Mouse (Mus musculus): ENCODE results near the gene Pdlim7. TPM values are rescaled to one million over a fixed set of nuclear protein-coding genes. Genes with fewer than 3 reads are reported as not detected.

The Pdlim7 gene
- total RNA-seq, 1 experiment from 2014 or later, result 18.7 TPM

DNA sequence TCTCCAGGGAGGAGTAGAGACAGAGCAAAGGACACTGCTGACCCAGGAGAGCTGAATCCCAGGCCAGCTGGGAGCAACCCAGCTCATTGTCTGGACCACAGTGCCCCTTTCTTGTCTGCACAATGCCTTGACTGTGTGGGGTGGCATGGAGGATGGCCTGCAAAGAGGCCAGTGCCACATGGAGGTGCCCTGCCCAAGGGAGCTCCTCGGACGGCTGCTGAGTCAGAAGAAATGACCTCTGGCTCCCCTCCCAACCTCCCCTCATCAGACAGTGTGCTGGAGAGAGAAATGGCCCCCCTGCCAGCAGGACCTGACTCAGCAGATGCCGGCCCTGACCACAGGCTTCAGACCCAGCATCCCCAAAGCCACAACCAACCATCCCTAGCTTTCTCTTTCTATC is 48.3 kb downstream of the Pdlim7 start:
- peak; percentile 46 for DNase-seq

DNA sequence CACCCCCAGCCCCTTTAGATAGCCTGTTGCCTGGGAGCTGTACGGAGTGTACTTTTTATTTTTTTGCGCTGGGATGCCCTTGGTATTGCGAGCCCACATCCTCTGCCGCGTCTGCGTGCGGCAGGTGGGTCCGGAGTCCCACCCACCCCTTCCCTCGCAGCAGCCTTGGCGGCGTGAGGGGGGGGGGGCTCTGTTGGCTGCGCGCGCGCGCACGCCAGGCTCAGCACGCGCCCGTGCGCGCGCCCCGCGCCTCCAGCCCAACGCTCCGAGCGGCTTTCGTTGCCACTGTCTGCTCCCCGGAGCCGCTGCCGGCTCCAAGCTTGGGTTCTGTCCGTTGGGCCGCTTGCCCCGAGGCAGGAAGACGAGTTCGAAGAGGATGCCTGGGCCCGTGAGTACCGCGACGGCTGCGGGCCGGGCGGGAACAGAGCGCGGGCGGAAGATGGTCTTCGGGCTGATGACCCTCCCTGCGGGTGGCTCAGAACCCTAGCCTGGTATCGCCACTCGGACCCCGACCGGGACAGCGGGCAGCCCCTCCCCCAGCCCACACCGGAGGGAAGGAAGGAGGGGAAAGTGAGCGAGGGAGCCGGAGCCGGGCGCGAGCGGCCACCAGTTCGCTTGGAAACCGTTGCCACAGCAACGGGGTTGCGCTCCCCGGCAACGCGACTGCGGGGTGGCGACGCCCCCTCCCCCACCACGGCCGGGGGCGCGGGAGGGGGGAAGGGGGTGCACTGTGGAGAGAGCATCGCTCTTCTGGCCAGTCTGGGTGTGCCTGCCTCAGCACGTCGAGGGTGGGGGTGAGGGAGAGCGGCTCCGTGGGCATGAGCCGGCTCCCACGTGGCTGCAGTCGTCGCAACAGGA is 49.2 kb downstream of the Pdlim7 start, which contains the start of gene Prr7:
Prr7 (plus strand) TSS at position 241 of the 858 bp plus-strand sequence.
- peak; percentile 66 for DNase-seq

DNA sequence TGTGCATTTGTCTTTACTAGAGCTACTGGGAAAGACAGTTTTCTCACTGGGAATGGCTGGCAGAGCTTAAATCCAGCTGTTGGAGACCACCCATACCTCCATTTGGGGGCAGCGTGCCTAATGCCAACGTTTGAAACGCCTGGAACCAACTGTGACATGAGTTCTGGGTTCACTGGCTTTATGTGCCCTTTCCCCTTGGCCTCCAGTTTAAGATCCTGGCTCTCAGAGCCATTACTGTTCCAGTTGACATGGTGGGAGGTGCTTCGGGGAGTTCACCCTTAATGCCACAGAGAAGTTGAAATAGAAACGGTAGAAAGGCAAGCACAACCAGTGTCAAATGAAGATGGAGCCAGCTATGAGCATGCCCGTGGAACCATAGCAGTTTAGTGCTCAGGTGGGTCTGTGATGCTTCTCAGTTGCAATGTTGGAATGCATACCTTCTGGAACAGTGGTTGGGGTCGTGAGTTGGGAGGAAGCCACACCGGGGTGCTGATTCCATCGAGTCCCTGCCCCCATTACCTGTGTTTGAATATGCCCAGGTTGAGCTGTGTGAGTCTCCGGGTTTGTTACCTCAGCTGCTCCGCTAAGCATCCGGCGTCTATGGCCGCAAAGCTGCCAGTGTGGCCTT is 50.0 kb downstream of the Pdlim7 start:
- DNase-seq, result no peak

DNA sequence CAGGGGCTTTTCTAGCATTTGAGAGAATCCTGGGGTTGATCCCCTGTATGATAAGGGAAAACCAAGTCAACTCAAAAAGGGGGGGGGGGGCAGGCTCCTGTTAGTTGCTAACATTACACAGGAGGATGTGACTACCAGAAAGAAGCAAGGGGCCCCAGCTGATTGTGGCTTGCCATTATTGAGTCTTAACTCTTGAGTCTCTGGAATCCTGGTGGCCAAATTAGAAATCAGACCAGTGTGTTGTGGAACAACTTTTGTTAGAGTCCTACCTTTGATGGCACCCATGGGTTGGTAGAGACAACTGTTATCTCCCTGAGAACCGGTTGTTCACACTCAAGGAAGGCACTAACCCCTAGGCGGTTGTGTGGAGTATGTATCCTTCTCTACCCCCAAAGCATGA is 50.5 kb downstream of the Pdlim7 start:
- DNase-seq, result no peak

DNA sequence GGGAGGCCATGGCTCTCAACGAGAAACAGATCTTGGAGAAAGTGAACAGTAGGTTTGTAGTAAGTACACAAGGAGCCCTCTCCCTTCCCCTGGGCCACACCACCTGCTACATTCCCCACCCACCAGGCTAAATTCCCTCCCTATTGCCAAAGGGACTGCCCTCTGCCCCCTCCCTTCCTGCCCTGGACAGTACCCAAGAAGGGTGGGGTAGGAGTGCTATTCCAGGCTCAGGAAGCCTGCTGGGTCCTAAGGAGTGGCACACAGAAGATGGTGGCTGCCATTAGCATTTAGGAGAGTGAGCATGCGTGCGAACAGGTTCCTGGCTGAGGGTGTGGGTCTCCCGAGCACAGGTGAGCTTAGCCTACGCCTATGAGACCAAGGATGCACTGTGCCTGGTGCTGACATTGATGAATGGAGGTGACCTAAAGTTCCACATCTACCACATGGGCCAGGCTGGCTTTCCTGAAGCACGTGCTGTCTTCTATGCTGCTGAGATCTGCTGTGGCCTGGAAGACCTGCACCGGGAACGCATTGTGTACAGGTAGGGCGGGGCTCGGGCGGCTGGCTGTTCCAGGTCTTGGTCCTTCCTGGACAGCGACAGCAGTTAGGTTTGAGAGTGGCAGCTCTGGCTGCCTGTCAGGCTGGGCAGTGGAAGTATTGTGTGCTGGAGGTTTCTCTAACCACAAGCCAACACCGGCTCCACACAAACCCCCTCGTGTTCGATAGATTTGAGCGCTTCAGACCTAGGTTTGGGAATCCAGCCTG is 61.5 kb downstream of the Pdlim7 start:
- DNase-seq, result no peak

DNA sequence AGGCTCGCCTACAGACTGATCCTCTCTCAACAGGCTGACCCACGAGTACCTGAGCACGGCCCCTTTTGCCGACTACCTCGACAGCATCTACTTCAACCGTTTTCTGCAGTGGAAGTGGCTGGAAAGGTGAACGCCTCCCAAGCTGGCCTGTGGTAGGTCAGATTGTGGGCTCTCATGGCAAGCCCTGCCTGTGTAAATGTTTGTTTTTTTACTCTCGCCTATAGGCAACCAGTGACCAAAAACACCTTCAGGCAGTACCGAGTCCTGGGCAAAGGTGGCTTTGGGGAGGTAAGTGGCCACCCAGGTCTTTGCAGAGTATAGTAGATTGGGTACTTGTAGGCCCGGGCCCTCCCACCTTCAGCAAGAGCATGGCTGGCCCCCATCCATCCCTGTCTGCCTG is 62.2 kb downstream of the Pdlim7 start:
- DNase-seq, result no peak

DNA sequence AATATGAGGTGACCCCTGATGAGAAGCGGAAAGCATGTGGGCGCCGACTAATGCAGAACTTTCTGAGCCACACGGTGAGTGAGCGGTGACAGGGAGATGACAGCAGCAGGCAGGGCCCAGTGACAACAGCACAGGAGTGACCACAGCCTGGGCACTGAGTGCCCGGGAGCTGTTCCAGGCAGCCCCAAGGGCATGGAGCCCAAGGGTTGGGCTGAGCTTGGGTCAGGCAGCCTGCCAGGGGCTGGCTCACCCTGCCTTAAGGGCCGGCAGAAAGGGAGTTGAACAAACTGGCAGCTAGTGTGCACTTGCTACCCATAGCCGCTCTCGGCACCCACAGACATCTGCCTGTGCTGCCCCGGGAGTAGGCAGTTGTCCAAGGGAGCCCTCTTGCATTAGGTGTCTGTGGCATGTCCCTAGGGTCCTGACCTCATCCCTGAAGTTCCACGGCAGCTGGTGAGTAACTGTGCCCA is 62.9 kb downstream of the Pdlim7 start:
- DNase-seq, result peak; percentile 90

DNA sequence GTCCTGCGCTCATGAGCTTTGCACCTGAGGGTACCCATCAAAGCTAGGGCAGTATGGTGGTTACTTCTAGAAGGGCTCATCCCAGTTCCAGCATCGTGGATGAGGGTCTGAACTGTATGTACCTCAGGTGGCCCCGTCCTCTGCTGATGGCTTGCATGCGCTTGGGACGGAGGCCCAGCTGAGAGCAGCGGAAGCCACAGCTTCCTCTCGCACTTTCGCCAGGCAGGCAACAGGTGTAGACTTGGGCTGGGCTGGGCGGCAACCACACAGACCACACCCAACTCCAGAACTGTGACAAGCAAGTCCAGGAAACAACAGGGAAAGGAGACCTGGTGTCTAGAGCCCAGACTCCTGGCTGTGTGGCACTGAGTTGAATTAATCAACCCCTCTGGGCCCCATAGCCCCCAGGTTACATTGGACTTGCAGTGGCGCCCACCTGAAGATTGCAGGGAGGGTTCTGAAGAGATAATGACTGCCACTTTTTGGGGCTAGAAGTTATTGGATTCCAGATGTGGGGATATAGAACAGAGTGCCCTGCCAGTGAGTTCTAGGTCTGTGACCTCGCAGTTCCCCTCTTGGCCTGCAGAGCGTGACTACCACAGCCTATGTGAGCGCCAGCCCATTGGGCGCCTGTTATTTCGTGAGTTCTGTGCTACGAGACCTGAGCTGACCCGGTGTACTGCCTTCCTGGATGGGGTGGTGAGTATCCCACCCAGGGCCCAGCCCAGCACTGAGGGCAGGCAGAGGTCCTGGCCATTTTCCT is 63.6 kb downstream of the Pdlim7 start:
- no peak for DNase-seq

DNA sequence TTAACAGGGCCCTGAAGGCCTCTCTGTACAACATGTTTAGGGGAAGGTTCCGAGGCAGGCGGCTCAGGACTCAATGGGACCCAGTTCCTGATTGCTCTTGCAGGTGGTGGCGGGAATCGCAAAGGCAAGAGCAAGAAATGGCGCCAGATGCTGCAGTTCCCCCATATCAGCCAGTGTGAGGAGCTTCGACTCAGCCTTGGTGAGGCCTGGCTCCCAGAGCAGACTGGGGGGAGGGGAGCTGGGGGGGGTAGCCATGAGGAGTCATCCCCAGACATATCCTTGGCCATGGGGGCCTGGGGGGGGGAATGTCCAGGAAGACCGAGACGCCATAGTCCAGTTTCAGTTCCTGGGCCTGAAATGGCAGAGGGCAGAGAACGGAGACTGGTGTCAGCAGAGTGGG is 64.3 kb downstream of the Pdlim7 start:
- peak; percentile 1 for DNase-seq

DNA sequence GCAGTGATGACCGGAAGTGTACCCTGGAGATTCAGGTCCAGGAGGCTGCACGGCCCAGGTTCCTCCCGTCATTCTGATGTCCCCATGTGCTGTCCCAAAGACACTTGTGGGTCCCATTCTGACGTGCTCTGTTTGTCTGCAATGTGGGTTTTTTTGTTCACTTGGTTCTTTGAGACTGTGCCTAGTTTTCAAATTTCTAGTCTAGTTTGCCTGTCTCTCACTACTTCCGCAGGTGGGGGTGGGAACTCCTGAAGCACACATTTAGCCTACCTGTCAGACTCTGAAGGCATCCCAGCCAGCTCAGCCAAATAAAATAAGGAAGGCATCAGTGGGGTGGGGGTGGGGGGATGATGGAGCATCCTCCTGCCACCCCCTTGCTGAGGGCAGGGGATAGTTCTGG is 65.3 kb downstream of the Pdlim7 start:
- peak; percentile 0 for DNase-seq

DNA sequence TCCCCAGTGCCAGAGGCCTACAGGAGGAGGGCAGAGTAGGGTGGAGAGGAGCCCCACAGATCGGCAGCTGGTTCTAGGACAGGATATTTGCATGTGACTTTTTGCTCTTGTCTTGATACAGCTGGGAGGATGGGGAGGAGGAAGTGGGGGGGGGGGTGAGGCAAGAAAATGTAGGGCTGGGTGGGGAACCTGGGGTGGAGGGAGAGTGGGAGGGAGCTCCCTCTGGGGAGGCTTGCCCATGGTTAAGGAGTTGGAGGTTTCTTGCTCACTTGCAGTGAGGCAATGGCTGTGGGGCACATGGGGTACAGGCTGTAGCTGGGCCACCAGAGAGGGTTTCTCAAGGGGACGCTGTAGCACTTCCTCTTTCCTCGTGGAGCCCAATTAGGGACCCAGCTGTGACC is 65.9 kb downstream of the Pdlim7 start:
- no peak for DNase-seq

DNA sequence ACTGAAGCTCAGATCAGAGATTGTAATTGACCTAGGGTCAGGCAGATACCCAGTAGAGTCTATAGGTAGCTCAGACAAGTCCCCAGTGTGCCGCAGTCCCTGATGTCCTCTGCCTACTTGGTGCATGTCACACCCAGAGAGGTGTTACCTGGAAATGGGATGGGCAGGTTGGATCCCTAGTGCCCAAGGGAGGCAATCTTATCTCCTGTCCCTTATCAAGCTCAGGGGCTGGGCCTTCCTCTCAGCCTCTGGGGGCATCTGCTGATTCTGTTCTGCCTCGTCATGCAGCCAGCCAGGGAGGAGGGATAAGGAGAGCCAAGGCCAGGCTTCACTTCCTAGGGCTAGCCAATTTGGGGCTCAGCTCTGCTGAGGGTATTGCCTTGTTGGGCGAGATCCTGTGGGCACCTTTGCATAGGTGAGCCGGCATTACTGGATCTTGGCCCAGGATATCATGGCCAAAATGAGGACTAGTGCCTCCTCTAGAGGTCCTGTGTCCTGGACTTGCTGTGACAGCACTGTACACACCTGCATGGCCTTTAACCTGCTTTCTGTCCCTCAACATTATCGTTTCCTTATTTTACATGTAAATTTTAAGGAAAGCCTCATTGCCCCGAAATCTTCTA is 66.9 kb downstream of the Pdlim7 start:
- DNase-seq, result peak; percentile 1

Small RNAs within 50 kb of the gene (microRNA-seq; reads per million reads assigned to microRNA genes)
- 0.69 to 1.8 reads per million in 2 experiments for gene Mir6943
- 1.0 to 3.2 reads per million in 2 experiments for gene Mir6944
- gene Mir6945, result 0 to 0.69 reads per million in 2 experiments

Other genes starting within 250 kb of the Pdlim7 start
- 153 and 156 TPM in 2 replicates for gene Prelid1, start 193.2 kb downstream of the Pdlim7 start, total RNA-seq (2021)
- 58.0 and 87.0 TPM in 2 replicates for gene Rab24, start 191.7 kb downstream of the Pdlim7 start, total RNA-seq (2021)
- gene Mxd3, start 183.9 kb downstream of the Pdlim7 start, total RNA-seq (2021), result 5.0 and 8.3 TPM in 2 replicates
- 107 and 109 TPM in 2 replicates for gene Lman2, start 150.9 kb downstream of the Pdlim7 start, total RNA-seq (2021)
- gene Rgs14, start 143.9 kb downstream of the Pdlim7 start, total RNA-seq (2021), result 0.70 and 0.86 TPM in 2 replicates
- gene Slc34a1, start 115.5 kb downstream of the Pdlim7 start, total RNA-seq (2021), result not detected in 2 replicates
- not detected in 2 replicates for gene Pfn3, start 98.4 kb downstream of the Pdlim7 start, total RNA-seq (2021)
- 0.15 and 3.3 TPM in 2 replicates for gene F12, start 86.9 kb downstream of the Pdlim7 start, total RNA-seq (2021)
- gene Grk6, start 68.6 kb downstream of the Pdlim7 start, total RNA-seq (2021), result 47.9 and 62.1 TPM in 2 replicates
- 3.8 and 3.9 TPM in 2 replicates for gene Prr7, start 49.4 kb downstream of the Pdlim7 start, total RNA-seq (2021)
- gene Dbn1, start 25.6 kb downstream of the Pdlim7 start, total RNA-seq (2021), result 14.6 and 19.1 TPM in 2 replicates
- 3.4 and 4.4 TPM in 2 replicates for gene Dok3, start 15.6 kb upstream of the Pdlim7 start, total RNA-seq (2021)
- gene Ddx41, start 23.0 kb upstream of the Pdlim7 start, total RNA-seq (2021), result 52.6 and 57.3 TPM in 2 replicates
- gene Fam193b, start 57.4 kb upstream of the Pdlim7 start, total RNA-seq (2021), result 75.2 and 75.3 TPM in 2 replicates
- 144 and 170 TPM in 2 replicates for gene Tmed9, start 60.1 kb upstream of the Pdlim7 start, total RNA-seq (2021)
- gene B4galt7, start 86.2 kb upstream of the Pdlim7 start, total RNA-seq (2021), result 16.4 and 19.7 TPM in 2 replicates
- 37.4 and 37.7 TPM in 2 replicates for gene Caml, start 109.3 kb upstream of the Pdlim7 start, total RNA-seq (2021)
- gene Ddx46, start 121.4 kb upstream of the Pdlim7 start, total RNA-seq (2021), result 39.2 and 48.2 TPM in 2 replicates
- gene B230219D22Rik, start 179.4 kb upstream of the Pdlim7 start, total RNA-seq (2021), result 59.9 and 65.1 TPM in 2 replicates
- gene Txndc15, start 201.0 kb upstream of the Pdlim7 start, total RNA-seq (2021), result 58.1 and 65.7 TPM in 2 replicates
- 62.0 and 83.2 TPM in 2 replicates for gene Pcbd2, start 213.7 kb upstream of the Pdlim7 start, total RNA-seq (2021)